Mouse (Mus musculus): ENCODE results near the gene Evi5.

The Evi5 gene

DNA sequence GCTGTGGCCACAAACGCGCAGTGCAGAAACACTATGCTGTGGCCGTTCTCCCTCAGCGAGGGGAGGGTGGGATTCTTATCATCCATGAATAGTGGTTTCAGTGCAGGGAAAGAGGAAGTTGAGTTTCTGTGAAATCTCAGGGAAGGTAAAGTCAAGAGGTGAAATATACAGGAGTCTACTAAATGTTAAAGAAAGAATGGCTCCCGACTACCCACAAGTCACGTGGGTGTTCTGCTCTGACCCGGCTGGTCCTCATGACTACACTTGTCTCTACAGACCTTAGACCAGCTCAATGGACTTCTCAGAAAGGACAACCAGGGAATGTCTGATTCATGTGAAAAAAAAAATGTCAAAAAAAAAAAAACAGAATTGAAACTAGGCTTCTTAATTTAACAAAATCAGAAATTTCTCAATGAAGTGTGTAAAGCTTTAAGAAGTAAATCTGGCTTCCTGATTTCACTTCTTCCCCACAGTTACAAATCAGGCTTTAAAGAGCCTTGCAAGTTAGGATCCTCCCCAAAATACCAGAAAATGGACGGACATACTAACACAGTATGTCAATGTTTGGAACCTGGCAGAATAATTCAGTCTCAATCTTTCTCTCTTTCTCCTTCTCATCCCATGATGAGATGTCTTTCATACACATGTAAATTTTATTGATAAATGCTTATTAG is 166.6 kb downstream of the Evi5 start:
- peak in 1 of 2 experiments; percentile 20 for DNase-seq (ENCODE audit: low spot score in 2 of 2)

DNA sequence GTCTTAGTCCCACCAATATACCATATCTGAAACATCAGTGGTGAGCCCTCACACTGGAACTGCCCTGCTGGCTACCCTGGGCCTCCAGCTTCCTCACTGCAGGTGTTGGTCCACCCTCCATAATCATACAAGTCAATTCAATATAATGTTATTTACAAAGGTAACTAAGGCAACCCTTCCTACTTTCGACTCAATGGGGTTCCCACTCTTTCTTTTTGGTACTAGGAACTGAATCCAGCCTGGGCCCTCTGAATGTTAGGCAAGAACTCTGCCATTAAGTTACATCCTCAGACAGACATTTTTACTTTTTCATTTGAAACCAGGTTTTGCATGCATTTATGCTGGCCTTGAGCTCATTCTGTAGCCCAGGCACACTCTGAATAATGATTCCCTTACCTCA is 168.6 kb downstream of the Evi5 start:
- no peak for DNase-seq (ENCODE audit: low spot score in 2 of 2)

- DNase-seq (ENCODE audit: low spot score in 2 of 2), result no peak
Observed at GRCm38 (mm10) chr5:107705756-107706155, 169.2 kb downstream of the Evi5 start.

DNA sequence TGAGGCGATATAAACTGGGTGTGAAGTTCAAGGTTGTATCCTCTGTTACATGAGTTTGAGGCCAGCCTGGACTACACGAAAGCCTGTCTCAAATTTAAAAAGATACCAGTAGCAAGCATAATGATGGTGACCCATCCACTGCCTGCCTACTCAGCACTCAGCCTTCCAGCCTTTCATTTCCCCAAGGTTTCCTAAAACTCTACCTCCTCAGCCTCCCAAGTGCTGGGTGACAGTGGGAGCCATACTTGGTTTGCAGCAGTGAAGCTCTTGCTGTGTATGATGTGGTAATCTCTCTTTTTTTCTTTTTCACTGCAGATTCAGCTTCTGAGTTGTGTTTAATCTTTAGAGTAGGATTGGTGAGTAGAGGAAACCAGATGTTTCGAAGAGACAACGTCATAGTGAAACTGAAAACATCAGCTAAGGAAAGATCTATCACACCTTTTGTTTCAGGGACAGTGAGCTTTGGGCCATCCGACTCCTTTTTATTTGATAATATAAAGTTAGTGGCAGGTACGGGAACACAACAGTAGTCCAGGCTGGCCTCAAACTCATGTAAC is 171.6 kb downstream of the Evi5 start:
- no peak for DNase-seq (ENCODE audit: low spot score in 2 of 2)

GRCm38 (mm10) chr5:107701658-107702057 is 173.2 kb downstream of the Evi5 start:
- DNase-seq (ENCODE audit: low spot score in 2 of 2), result no peak

GRCm38 (mm10) chr5:107700873-107701272 is 174.0 kb downstream of the Evi5 start:
- no peak for DNase-seq (ENCODE audit: low spot score in 2 of 2)

DNA sequence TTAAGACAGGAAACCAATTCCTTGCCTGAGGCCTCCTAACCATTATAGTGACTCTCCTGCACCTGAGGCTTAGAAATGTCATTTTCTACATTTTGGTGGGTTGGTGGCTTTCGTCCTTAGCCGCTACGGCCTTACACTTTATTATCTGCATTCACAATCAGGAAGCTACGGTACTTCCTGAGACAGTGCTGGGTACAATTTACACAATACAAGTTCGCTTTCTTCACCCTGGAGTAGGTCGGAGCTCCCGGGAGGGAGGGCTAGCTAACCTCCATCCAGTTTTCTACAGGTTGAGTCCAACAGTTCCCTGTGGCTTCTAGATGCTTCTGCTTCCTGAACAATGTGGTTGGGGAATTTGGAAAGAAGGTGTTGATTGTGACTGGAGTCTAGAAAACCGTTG is 176.0 kb downstream of the Evi5 start:
- DNase-seq (ENCODE audit: low spot score in 2 of 2), result no peak

DNA sequence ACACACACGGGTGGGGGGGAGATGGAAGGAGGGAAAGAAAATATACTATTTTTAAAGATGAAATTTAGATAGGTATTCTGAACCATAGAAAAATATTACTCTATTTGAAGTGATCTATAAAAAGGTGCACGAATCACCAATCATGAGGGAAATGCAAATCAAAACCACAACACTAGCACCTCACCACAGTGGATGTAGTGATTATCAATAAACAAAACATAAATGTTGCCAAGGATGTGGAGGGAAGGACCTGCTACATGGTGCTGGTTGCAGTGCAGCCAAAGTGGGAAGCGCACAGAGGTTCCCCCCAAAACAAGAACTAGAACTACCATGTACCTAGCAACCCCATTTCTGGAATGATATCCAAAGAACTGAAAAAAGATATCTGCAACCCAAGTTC is 179.9 kb downstream of the Evi5 start:
- DNase-seq (ENCODE audit: low spot score in 2 of 2), result no peak
